Mouse (Mus musculus) kidney, adult 9 months (tissue): ENCODE results near the gene Eml2.
"Not testable (repeated sequence)": the region's sequence is repeated elsewhere in the genome, so short reads cannot be mapped to it uniquely, and the experiment has no call there.

ENCODE experiments used
- DNase-seq: peaks from one replicate; pipeline ENCODE4 v3.0.0; 2022

Gene Eml2

DNA sequence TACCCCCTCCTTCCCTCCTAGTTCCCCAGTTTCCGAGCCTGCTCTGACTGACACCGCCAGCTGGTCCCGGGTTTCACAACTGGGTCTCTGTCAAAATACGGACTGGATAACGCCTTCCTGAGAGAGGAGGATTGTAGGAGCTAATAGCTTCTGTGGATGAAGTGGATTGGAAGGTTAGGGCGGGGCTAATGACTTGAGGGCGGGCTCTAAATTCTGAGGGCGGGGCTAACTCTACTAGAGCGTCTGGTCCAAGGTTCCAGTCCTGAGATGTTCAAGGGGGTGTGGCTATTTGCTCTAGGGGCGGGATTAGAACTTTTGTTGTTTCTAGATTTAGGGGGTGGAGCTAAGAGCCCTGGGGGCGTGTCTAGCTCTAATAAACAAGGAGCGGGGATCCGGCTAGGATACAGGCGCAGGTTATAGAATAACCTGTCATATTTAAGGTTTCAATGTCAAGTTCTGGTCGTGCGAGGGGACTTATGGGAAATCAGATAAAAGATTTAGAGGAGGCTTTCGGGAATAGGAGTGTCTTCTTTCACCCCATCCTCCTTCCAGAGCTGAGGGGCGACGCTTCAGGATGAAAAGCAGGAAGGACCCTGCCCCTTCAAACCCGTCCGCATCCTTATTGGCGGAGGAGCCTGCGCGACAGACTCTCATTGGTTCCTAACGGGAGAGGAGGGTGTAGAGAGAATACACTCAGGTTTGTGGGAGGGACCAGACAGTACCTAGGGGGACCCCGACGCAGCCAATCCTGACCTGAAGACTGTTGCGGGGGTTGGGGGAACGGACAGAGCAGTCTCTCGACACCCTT, at the start of gene Eml2:
TSS of gene Eml2 (plus strand) at position 714 of the 808 bp plus-strand sequence.
- peak; percentile 55 for DNase-seq

DNA sequence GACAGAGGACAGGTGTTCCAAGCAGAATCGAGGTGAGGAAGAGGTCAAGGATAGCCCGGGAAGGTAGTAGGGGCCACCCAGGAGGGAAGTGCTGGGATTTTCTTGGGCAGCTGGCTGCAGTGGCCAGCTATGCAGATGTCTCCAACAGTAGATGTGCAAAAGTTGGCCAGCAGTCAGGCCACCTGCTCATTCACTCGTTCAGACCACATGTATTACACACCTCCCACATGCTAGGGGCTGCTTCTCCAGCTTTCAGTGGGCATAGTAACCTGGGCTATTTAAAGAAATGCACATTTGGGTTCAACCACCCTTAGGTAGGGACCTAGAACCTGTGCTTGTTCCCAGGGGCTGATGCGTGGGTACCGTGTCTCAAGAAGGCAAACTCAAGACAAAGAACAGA, 48.5 kb upstream of the Eml2 start:
- DNase-seq: no peak

DNA sequence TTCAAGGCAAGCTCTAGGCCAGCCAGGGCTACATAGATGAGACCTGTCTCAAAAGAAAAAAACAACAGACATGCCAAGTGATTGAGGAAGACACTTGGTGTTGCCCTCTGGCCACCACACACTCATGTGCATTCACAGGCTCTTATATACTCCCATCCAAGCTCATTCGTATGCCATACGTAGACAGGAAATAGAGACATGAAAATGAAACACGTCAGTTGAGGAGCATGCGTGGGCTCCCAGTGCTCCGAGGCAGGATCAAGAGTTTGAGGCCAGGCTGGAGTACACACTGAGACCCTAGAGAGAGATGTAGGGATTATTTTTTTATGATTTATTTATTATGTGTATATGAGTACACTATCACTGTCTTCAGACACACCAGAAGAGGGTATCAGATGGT, 46.8 kb upstream of the Eml2 start:
- DNase-seq: no peak

DNA sequence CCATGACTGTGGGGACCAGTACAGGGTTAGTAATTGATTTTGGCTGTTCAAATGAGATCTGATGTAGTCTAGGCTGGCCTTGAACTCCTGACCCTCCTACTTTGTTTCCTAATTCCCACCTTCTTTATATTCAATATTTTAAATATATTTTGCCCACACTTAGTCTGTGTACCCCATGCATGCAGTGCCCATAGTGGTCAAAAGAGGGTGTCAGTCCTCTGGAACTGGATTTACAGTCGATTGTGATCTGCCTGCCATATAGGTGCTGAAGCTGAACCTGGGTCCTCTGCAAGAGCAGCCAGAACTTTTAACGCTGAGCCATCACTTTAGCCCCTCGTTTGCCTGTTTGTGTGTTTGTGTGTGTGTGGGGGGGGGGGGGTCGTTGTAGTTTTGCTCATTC, 45.6 kb upstream of the Eml2 start:
- no peak for DNase-seq

DNA sequence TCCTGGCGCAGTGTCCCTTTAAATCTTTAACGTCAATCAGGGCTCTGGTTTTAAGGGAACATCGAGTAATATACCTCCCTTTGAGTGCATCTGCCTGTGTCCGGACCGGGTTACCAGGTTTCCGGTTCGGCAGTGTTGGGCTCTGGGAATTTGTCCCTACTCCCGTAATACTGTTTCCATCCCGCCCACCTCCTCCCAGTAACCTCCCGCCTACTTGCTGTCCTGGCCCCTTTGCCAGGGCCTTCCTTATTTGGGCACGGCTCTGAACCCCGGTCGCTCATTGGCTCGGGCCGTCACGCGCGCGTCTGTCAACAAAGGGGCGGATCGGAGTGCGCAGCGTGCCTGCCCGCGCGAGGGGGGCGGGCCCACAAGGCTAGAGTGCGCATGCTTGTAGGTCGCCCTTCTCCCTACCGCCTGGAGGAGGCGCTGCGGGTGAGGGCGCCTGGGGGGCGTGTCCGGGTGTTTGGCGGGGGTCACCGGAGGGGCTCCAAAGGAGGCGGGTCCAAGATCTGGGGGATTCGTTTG, 44.8 kb upstream of the Eml2 start:
- peak; percentile 99 for DNase-seq

DNA sequence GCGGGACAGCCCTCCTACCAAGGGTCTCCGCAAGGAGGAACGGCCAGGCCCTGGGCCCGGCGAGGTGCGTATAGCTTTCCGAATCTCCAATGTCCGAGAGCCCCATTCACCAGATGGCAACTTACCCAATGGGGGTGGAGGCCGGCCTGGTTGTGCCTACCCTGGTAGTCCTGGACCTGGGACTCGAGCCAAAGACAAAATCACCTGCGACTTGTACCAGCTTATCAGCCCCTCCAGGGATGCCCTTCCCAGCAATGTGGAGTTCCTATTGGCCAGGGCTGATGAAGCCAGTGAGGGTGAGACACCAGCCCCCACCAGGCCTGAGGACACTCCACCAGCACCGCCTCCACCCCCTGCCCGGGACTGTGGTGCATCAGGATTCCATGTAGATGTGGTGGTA, 40.1 kb upstream of the Eml2 start:
- no peak for DNase-seq

DNA sequence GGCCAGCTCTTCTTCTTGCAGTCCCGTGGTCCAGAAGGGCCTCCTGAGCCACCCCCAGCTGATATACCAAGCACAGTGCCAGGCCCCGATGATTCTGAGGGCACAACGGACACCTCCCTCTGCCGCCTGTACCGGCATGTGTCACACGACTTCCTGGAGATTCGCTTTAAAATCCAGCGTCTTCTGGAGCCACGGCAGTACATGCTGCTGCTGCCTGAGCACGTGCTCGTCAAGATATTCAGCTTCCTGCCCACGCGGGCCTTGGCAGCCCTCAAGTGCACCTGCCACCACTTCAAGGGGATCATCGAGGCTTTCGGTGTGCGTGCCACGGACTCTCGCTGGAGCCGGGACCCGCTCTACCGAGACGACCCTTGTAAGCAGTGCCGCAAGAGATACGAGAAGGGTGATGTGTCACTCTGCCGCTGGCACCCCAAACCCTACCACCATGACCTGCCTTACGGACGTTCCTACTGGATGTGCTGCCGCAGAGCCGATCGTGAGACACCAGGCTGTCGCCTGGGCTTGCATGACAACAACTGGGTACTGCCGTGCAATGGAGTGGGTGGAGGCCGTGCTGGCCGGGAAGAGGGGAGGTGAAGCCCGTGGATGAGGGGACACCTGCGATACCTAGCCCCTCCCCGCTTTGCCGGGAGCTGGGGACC, 39.4 kb upstream of the Eml2 start:
- no peak for DNase-seq

DNA sequence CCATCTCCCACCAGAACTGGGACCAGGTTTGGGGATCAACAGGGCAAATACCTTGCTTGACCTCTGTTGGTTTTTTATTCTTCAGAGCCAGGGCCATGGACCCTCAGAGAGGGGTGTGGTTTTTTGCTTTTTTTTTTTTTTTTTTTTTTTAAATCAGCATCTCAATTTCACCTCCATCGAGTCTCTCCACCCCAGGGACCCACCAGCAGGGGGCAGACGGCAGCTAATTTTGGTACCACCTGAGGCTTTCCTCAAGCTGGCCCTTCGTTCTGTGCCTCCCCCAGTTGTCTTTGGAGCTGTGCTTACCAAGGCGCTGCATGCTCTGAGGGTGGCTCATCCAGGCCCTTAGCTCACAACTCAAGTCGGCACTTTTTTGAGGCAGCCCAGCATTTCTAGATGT, 38.8 kb upstream of the Eml2 start:
- peak; percentile 58 for DNase-seq

DNA sequence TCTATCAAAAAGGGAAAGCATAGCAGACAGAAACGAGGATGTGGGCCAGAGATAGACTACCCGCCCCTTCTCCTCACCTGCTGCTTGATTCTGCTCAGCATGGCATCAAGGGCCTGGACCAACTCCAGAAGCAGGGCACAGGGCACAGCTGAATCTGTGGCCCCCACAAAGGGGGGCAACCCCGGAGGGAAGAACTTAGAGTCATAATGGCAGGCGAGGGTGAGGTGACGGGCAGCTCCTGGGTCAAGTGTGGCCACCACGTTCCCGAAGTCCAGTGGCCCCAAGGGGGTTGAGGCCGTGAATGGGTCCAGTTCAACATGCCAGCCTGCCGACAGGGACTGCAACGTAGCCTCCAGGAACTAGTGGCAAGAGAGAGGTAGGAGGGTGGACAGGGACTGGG, 29.4 kb upstream of the Eml2 start:
- DNase-seq: no peak

DNA sequence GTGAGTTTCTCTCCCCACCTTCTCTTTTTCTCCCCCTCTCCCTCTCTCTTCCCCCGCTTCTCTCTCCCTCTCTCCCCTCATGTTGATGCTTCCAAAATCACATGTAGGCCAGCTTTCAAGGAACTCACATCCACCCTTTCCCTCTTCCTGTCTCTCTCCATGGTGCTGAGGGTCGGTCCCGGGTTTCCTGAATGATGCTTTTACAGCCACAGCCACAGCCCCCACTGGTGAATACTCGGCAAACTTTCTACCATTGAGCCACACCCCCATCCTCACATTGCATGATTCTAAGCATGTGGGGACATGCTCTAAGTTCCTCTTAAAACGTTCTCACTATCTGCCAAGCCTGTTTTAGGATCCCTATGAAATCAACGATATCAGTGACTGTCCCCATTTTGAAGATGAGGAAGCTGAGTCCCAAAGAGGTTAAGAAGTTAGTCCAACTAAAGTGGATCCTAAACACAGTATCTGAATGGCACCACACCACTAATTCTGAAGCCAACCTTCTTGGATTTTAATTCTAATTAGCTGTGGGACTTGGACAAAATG, 28.6 kb upstream of the Eml2 start:
- no peak for DNase-seq

DNA sequence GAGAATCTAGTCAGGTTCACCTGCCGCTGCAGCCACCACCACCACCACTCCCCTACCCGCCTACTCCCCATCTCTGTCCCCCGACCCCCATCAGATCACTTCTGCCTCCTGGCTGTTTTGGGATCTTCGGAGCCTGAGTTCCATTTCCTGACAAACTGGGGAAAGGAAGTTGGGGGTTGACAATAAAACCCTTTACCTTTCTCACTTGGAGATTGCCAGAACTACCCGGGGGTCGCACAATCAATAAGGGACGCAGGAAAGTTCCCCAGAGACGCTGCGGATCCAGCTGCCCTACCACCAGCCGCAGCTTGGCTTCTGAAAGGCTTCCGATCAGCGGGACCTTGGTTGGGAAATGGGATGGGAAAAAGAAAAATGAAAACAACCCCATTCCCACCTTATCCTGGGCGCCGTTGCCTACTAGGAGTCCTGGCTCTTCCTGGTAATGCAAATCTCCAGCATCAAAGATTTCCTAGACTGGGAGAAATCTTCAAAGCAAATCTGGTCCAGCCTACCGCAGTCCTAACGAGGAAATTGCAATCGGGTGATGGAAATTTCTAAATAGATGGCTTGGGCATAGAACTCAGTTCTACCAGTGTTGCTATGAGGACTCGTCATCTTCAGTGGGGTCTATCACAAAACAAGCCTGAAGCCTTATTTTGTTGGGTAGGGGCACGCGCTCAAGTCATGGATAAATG, 27.9 kb upstream of the Eml2 start:
- DNase-seq: no peak

DNA sequence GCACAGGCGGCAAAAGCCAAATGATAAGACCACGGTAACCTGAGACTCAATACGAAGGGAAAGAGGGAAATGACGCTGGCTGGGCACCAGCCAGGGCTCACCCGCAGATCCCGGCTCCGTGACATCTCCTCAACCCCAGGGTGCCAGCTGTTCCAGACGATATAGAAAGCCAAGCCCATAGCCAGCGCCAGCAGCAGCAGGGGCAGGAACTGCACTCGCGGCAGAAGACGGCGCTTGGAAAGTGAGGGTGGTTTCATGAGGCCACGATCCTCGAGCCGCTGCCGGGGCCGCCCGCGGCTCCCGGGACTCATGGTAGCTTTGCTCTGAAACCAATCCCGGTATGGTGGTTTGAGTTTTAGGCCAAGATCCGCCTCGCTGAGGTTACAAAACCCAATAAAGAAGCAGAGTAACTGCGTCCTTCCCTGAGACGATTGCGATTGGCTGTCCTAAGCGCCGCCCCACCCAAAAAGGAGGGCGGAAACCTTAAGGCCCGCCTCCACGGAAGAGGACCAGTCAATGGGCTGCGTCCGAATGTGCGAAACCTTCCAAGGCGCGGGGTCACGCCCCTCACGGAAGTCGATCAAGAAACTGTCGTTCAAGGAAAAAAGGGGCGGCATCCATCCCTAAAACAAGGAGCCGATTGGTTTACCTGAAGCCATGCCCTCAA, 27.2 kb upstream of the Eml2 start, which contains the start of gene Qpctl:
TSS of gene Qpctl (minus strand) at position 417 of the 667 bp plus-strand sequence.
- DNase-seq: peak; percentile 99

DNA sequence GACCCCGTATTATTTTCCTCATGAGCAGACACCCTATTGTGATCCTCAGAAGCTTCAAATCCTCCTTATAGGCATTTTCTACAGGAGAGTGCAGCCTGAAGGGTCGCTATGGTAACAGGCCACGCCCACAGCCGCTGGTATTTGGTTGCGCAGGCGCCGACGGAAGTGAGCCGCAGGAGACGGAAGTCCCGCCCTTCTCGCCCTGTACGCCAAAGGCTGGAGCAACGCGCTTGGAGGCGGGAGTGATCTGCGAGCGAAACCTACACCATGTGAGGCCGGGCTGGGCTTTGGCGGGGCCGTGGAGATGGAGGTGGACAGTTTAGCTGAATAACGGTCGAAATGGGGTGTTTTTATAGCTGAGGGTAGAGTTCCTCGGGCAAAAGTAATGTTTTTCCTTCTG, 26.6 kb upstream of the Eml2 start, which contains the start of gene Snrpd2:
TSS of gene Snrpd2 (plus strand) at position 97 of the 400 bp plus-strand sequence.
- peak; percentile 97 for DNase-seq

DNA sequence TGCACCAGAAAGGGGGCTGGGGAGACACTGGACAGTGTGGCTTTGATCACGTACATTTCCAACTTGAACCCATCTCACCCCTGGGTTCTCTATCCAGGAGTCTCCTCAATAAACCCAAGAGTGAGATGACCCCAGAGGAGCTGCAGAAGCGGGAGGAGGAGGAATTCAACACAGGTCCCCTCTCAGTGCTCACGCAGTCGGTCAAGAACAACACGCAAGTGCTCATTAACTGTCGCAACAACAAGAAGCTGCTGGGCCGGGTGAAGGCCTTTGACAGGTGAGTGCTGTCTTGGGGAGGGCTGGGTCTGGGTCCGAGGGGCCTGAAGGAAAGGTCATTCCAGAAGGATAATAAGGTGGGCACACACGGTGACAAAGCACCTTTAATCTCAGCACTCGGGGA, 25.1 kb upstream of the Eml2 start:
- DNase-seq: not testable (repeated sequence)

DNA sequence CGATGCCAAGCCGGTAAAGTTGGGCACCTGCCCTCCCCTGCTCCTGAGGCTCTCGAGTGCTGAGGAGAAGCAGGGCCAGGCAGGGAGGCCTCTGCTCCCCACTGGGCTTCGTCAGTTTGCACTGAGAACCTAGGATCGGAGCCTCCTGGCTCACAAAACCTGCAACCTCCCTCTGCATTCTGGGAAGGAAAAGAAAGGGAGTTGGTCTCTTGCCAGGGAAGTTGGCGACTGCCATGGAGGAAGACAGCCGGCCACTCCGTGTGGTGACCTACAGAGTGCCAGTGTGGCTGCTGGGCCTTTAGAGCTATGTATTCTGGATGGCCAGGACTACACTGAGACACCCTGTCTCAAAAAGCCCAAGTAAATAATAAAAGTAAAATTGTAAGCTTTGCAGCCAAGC, 21.4 kb upstream of the Eml2 start:
- no peak for DNase-seq

DNA sequence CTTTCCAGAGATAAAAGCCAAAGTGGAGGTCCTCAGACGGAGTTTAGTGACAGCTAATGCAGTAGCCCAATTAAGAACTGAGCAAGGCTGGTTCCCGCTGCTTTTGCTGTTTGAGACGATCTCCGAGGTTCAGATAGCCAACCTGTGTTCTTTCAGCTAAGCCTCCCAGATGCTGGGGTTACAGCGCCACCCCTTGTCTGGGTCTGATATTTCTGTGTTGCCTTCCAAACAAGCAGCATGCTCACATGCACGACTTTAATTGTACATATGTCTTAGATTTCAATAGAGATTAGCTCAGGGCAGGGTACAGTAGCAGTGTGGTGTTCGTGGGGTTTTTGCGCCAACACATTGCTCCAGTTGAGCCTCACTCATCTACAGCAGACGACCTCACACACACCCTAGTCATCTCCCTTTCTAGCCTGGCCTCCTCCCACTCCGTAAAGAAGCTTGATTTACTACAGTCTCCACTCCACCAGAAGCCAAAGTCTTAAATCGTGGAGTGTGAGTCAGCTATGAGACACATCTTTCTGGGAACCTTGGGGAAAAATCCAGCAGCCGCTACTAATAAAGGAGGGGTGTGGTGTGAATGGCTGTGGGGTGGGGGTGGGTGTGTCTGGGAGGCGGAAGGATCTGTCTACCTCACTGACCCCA, 20.3 kb upstream of the Eml2 start:
- no peak for DNase-seq

DNA sequence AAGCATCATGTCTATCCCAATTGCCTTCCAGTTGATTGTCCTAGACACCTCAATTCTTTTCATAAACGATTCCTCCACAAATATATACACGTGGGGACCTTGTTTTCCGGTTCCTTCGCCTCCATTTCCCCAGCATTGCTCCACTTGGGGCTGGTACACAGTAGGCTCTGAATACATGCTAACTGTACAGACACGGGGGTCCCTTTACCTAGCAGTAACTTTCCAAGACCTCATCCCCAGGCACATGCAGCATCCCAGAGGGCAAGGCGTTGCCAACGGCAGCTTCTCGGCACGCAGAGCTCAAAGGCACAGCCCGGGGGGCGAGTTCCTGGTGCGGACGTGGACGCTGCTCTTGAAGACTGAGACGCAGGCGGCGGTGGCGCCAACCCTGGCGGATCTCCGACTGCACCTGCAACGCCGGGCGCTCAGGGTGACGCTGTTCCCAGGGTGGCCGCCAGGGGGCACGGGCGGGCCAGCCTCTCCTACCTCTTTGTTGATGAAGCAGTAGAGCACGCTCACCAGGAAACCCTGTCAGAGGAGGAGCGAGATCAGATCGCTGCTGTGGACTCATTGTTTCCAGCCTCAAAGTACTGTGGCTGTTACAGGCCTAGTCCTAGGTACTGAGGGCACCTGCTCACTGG, 18.9 kb upstream of the Eml2 start:
- DNase-seq: peak; percentile 94

DNA sequence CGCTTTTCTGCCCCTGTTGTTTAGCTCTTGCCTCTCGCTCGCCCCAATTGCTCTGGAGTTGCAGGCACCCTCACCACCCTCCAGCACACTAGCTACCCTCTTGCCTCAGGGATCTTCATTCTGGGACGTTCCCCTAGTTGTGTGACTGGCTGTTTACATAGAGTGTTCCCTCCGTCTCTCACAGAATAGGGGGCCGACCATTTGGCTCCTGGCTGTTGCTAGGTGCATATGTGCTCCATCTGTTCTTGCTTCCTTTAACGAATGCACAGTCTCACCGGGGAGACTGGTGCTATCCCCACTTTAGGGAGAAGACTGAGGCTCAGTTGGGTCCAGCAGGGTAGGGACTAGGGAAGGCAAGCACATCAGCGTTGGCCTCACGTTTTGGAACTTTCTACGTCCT, 17.6 kb upstream of the Eml2 start:
- no peak for DNase-seq

DNA sequence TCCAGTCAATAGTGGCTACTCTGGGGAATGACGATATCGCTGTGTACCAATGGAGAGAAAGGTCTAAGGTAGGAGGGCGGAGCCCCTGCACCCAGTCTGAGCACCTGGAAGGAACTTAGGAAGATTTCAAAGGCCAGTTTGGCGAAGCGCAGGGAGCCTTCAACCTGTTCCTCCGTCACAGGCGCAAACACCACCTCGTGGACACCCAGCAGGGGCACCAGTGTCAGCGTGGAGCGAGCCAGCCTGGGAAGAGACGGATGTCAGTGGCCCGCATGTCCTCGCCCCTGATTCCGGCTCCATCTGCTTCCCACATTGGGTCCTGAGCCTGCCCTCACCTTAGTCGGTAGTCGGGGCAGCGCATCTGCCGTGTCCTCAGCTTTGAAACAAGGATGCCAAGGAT, 16.8 kb upstream of the Eml2 start:
- DNase-seq: no peak

DNA sequence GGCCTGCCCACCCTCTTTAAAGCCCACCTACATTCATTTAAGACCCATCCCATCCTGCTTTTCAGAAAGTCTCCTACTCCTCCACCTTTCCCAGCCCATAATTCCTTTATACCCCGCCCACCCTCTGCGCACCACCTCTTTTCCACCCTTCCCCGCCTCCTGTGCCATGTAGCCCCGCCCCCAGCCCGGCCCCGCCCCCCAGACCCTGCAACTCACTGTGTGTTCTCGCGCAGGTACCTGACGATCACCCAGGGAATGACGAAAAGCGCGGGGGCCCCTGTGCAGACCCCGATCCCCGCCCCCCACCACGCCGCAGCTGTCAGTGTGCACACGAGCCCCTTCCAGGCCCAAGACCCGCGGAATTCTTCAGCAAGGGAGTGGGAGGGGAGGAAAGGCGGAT, 16.1 kb upstream of the Eml2 start:
- no peak for DNase-seq

DNA sequence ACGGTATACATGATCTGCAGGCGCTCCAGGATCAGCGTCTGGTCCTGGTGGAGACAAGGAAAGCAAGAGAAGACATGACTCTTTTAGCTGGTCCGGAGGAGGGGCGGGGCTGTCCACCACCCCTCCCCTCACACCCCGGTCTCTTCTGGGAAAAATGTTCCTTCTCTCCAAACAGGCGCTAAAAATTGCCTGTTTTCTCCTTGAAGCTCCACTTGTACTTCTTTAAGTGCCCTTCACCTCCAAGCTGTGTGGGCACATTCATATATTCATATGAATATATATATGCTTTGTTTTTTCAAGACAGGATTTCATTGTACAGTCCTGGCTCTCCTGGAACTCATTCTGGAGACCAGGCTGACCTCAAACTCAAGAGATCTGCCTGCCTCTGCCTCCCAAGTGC, 13.3 kb upstream of the Eml2 start:
- DNase-seq: no peak

DNA sequence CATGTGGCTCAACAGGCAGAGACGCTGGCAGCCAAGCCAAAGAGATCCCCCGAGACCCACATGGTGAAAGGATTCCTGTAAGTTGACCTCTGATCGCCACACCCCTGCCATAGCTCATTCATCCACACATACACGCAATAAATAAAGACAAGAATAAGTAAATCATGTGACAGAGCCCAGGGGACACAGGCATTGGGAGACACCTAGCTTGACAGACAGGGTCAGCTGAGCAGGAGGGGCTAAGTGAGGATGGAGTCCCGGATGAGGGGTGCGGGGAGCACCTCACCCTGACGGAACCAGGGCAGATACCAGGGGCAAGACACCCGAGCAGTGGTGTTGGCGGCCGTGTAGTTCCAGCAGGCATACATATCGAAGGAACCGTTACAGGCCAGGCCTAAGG, 12.5 kb upstream of the Eml2 start:
- DNase-seq: no peak
